Mouse (Mus musculus) thymus, postnatal 14 days (tissue): ENCODE measurements around the gene Gm21988.

Source experiments
- DNase-seq: peaks from one replicate; pipeline ENCODE4 v3.0.0; 2021

The Gm21988 gene

DNA sequence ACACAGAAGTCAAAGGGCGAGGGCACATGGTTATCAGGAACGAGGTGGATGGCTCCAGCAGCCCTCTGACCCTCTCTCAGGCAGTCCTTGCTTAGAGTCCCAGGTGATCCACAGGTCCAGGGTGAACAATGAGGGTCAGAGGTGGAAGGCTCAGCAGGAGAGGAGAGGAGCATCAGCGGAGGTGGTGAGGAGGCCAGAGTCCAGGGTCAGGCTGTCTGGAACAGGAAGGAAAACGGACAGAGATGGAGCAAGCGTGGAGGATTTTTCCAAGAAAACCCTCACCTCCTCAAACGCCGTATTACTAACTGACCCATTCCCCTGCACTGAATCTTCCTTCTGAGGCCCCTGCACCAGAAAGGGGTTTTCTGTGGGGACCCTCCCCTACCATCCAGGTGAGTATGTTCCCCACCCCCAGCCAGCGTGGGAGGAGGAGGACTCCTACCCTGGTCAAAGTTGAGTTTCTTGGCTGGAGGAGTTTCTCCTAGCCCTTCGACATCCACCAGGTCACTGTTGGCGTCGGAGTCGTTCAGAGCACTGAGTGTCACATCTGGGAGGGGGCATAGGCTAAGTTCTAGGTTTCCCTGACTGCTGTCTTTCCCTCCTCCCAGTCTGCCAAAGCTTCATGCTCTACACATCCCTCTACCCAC is 4.3 kb downstream of the Gm21988 start:
- no peak for DNase-seq

DNA sequence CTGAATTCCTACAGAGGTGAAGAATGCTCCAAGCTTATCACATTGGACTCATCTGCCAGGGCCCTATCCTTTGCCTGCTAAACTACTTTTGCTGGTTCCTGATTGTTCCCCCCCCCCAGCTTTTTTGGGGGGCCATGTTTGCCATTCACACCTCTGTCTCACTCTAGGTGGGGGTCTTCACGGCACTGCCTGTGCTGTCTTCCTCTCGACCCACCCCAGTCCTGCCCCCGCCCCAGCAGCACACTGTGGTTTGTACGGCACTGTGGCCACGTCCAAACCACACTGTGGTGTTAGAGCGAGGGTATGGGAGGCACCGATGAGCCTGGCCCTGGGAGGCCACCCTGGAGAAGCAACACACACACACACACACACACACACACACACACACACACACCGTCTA is 5.1 kb downstream of the Gm21988 start:
- no peak for DNase-seq

DNA sequence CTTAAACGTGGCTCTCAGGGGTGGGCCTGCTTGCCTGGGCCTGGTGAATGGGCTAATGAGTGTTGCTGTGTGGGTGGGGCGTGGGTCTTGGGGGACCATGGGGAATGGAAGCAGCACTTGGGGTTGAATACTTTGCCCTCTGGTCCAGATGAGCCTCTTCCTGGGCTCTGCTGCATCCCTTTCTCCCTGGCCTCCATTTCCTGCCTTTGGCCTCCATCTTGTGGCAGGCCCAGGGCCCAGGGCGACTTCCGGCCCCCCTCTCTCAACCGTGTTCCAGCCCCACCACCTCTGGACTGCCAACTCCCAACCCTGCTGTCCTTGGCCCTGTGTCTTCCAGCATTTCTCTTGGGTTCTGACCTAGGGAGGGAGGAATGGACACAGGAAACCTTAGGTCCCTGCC is 5.6 kb downstream of the Gm21988 start:
- no peak for DNase-seq

DNA sequence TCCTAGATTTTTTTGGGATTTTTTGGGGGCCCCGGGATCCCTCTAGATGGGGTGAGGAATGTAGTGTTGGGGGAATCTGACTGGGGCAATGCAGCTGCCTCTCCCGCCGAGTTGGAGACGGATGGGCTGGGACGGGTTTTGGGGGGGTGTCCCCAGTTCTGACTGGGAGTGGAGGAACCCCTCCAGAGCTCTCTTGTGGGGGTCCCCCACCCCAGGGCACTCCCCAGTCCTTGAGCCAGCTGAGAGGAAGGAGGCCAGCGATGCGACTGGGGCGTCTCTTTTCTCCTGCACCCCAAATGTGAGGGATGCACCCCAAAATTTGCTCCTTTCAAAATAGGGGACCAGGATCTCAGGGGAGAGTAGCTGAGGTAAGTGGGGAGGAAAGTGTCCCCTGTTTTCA is 6.6 kb downstream of the Gm21988 start:
- no peak for DNase-seq

DNA sequence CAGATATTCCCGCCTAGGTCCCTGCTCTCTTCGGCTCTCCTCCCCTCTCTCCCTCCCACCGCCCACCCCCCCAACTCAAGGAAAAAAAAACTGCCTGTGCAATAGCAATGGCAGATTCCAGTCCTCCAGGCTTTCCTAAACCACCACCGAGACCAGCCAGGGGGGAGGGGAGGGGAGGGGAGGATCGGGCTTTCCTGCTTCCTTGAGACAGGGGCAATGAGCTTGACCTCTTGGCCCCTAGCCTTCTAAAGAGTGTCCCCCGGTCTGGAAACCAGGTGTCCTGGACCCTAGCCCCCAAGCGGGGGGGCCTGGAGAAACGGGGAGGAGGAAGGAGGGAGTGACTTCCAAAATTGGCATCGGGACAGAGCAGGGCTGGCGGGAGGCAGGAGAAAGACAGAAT is 7.1 kb downstream of the Gm21988 start:
- DNase-seq = no peak

DNA sequence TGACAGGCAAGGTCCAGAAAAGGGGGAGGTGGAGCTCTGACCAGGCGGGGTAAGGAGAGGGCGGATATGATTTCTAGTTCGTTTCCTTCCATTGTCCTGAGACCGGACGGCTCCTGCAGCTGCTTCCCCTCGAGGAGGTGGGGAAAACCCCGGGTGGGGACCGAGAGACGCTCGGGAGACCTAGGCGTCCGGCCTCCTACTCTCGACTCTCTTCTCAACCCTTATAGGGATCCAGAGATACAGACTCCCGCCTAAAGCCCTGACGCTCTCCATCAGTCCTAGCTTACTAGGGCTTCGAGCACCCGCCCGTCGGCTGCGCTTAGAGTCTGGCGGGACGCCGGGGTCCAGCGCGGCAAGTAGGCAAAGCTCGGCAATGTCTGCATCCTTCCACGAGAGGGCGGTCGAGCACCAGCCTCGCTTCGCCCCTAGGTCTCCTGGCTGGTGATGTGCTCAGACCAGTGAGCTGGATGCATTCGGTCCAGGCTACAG is 9.3 kb downstream of the Gm21988 start:
- DNase-seq = peak; percentile 86

DNA sequence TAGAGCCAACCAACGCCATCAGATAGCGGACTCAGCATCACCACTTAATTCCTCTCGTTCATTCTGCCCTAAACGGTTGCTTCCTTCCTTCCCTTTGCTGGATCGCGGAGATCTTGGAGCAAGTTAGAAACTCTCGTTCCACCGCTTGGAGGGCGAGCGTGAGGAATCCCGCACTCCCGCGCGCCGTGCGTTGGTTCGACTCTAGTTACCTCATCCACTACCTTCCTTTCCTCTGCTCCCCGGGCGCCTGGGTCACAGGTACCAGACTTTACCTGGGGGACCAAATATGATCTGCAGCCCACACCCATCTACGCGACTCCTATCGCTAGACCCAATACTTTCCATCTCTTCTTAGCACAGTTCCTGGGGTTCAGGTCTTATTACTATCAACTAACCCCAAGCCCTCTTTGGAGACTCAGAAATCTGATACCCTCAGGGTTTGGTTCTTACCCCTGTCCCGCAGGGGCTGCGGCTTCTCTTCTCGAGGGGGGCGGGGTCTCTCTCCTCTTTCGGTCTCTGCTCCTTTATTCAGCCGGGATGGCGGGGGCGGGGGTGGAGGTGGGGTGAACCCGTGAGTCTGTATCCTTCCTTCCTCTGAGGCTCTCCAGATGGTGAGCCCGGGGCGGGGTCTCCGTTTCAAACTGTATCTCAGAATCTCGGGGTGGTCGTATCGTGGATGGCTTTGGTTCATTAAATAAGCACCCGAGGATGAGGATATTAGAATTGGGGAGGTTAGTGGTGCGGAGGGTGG is 10.2 kb downstream of the Gm21988 start, which contains the start of gene Bcl6b:
Gene Bcl6b, minus strand, starts transcription at position 539 of the 751 bp plus-strand sequence.
- peak; percentile 36 for DNase-seq

DNA sequence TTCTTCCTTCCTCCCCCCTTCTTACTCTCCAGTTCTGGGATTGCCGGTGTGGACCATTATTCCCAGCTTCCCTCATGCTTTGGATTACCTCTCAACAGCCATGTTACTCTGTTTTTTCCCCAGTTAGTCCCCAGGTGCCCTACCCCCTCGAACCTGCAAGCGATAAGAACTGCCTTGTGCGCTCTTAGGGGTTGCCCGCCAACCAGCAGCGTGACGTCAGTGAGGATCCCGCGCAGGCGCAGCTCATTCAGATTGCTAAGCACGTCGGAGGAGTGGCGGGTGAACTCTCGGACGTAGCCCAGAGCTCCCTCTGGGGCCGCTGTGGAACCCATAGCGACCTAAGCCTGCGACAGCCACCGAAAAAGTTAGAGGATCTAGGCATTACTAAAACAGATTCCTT is 10.8 kb downstream of the Gm21988 start:
- peak; percentile 87 for DNase-seq

DNA sequence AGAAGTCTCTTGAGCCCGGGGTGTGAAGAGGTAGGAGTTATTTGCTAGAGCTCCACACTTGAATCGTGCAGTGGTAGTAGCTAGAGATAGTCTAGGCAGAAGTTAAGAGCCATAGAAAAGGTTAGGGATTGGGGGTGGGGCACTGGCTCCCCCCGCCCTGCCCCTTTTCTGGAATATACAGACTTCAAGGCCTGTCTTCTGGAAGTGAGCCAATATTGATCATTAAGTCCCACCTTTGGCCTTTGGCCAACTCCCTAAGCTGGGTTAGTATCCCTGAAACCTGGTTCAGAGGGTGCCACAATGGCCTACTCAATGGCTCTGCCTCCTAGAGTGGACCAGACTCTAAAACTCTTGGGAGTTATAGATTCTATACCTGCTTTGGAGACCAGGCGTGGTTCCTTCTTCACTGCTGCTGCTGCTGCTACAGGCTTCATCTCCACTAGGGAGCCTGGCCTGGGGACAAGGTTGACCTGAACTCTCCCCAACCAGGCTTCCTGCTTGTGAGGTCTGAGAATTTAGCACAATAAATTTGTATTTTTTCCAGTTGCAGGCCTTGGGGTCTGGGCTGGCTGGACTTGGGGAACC is 11.9 kb downstream of the Gm21988 start:
- no peak for DNase-seq

DNA sequence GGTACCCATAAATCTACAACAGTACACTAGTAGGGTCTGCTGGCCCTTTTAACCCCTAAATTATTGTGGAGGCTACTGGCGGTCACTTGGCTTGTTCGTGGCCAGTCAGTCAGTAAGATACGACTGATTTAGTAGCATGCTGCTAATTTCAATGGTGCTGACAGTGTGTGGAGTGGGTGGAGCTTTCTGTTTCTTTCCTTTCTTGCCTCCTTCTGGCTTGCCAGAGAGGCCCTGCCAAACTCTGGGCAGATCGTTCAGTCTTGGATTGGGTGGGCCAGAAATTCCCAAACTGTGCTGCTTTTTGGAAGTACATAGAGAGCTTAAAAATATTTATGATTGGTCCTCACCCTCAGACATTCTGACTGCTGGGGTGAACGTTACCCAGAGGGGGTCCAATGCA is 12.5 kb downstream of the Gm21988 start:
- DNase-seq = no peak

DNA sequence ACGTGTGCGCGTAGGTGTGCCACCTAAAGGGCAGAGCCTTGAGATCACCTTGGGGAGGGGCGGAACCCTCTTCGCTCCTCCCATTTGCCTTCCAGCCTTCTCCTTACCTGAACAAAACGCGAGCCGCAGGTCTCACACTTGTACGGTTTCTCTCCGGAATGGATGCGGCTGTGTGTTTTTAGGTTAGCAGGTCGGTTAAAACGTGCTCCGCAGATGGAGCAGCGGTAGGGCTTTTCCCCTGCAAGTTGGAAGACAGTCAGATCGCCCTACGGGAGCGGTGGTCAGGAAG is 13.1 kb downstream of the Gm21988 start:
- no peak for DNase-seq

DNA sequence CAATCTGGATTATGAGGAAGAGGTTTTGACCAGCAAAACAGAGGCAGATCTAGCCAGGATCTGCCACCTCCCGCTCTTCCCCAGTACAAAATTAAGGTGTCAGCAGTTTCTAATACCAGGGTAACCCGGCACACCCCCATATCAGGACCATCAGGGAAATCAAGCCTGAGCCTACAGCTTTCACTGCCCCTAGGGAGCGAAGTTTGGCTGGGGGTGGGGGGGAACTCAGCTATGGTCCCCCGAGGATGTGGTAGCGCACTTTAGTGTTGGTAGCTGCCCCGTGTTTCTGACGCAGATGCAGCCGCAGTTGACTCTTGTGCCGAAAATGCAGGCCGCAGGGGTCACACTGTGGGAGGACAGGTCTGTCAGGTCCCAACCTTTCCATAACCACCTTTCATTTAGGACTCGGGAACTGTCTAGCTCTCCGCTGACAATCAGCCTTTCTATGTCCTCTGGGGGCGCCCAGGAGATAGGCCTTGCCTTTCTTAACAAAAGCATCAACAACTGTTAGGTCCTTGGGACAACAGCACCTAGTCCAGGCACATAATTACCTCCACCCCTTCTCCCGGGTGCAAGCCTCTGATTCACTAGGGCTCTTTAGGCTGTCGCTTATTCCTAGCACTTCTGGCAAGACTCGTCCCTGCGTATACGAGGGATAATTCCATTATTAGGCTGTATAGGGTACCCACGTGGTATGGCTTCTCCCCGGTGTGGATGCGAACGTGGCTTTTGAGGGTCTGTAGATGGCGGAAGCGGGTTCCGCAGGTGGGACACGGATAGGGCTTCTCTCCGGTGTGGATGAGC is 13.6 kb downstream of the Gm21988 start:
- DNase-seq = no peak

DNA sequence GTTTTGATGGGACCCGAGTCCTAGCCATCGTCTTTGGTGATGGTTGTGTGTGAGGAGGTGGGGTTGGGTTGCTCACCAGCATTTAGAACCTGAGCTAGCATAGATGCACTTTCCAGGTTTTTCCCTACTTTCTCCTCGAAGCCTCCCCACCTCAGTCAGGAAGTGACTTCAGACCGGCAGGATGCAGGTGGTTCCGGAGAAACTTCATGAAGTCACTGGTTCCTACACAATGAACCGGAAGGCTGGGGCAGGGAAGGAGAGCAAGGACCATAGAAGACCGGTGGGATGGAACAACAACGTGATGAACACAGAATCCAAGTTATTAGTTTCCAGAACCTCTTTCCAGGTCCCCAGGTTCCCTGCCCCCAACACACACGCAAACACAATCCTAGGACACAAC is 15.9 kb downstream of the Gm21988 start:
- DNase-seq = no peak

DNA sequence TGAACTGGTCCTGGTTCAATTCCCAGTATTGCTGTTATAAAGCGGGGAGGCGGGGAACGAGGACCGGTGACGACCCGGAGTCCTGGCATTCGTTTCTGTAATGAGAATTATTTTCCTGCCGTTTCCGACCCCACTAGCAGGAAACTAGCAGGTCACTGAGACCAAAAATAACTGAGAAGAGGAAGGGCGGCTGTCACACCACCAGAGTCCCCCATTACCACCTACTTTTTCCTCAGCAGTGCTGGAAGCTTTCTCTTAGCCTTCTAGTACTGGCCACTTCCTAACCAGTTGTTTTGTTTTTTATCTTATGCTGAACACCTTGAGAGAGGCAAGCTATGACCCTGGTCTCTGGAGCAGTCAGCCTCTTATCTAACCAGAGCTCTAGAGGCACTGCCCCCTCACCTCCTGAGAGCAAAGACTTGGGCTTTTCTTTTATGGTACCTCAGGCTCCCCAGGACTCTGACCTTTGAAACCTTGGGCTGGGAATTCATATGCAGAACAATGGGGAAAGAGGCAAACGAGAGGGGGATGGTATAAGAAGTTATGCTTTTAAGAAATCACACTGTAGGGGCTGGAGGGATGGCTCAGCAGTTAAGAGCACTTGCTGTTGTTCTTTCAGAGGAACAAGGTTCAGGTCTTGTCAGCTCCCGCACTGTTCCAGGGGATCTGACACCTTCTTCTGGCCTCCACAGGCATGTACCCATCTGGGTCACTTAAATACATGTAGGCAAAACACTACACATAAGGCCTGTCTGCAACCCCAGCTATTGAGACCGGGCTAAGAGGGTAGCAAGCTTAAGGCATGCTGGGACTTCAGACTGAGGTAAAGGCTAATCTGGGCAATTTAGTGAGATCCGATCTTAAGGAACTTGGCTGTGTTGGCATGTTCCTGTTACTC is 17.8 kb downstream of the Gm21988 start:
- DNase-seq = no peak

DNA sequence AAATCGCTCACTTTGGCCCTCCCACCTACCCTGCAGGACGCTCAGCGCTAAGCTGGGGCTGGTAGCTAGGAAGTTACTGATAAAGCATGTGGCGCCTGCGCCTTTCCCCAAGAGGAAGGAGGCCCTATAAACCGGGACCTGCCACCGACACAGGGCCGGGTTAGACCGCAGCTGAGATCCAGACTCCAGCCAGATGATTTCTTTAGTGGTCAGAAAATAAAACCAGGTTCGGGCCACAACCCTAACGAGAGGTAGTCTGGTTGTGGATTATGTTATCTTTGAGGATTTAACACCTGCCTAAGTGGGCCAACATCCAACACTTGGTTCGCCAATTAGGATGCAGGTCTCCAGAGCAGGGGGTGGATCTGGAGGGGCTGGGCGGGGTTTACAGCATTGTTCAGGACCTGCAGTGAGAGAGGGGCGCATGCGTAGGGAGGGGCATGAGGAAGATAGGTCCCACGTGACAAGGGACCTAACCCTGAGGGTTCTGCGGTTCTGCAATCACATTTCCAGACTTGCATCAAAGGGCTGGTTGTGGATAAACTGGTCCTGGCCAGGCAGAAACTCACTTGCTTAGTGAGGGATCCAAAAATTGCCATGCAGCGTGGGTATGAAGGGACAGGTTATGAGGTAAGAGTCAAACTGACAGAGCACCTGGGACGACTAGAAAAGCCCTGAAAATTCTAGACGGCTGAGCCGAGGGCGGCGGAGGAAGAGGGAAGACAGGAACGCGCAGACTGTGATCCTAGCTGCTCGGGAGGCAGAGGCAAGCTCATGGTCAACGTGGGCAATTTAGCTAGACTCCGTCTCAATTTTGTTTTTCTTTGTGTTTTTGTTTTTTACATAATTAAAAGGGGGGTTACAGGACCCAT is 18.7 kb downstream of the Gm21988 start, which contains the start of gene Slc16a13:
Gene Slc16a13, minus strand, starts transcription at position 334 of the 872 bp plus-strand sequence.
- DNase-seq = peak; percentile 93

DNA sequence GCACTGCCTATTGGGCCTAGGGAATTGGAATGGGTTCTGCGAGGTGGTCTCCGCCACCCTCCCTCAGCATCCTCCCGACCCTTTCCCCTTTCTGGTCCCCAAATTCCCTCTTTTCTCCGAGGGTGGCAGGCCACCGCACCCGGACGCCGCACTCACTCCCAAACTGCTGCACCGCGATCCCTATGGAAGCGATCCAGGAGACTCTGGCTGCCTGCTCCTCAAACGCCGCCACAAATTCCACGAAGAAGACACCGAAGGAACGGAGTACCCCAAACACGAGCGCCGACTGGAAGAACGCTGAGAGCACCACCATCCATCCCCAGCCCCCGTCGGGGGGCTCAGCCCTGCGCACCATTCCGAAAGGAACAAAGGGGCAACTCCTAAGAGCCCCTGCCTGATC is 19.3 kb downstream of the Gm21988 start:
- no peak for DNase-seq

DNA sequence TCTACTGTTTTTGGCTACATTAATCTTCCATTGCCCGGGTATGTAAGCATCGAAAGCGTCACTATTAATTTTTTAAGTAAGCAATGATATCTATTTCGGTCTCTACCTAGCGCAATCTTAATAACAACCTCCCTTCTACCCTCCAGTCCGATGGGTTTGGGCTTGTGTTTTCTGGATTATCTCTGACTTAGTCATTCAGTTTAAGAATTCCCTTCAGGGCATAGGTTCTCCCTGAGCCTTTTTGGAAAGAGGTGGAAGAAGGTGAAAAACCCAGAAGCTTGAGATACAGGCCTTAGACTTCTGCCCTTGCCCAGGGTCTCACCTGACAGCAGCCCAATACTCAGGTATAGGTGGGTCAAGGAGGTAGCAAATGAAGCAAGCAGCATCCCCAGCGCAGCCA is 19.8 kb downstream of the Gm21988 start:
- no peak for DNase-seq

DNA sequence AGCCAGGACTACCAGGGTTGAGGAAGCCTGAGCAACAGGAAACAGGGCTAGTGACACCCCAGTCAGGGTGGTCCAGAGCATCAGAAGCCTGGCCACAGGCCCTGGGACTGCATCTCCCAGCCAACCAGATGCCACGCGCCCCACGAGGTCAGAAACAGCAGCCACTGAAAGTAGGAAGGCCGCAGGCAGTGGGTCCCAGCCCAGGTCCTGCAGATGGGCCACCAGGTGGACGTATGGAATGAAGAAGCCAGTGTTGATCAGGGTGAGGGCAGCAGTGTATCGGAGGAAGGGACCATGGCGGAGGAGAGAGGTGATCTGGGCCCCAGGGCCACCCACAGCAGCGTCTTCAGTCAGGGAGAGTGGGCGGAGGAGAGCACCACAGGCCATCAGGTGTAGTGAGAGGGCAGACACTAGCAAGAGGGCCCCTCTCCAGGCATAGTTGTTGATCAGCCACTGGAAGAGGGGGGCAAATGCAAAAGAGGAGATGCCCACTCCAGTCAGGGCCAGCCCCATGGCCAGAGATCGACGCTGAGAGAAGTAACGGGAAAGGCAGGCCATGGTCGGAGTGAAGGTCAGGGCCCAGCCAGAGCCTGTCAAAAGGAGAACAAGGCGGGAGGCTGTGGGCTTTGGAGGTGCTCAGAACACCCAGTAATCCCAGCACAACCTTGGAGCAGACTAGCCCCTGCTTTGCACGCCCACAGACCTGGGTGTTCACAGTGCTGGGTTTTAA is 20.7 kb downstream of the Gm21988 start:
- DNase-seq = no peak

DNA sequence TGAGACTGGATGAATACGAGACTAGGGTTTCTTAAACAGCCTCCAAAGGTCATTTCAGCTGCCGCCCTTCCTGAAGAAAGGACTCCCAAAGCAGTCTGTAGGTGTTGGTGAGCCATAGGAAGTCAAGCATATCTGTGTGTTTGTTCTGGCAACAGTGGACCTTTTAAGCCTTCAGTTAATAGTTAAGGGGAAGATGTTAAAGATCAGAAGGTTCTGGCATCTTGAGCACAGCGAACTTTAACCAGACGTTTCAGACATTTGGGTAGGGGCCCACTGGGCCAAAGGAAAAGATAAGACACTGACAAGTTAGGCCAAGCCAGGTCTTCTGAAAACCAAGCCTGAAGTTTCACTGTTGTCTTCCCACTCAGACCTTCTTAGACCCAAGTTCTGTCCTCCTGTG is 21.6 kb downstream of the Gm21988 start:
- DNase-seq = no peak

DNA sequence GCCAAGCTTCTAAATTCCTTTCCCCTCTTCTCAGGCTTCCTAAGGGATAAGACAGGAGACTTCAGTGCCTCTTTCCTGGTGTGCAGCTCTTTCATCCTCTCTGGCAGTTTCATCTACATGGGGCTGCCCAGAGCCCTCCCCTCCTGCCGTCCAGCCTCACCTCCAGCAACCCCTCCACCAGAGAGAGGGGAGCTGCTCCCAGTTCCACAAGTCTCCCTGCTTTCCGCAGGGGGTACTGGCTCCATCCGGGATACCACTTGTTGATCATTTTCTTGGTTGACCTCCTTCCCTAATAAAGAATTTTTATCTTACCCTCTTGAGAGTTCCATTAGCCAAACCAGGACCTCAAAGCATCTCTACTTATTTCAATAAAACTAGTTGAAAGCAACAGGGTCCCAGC is 23.5 kb downstream of the Gm21988 start:
- DNase-seq = no peak

DNA sequence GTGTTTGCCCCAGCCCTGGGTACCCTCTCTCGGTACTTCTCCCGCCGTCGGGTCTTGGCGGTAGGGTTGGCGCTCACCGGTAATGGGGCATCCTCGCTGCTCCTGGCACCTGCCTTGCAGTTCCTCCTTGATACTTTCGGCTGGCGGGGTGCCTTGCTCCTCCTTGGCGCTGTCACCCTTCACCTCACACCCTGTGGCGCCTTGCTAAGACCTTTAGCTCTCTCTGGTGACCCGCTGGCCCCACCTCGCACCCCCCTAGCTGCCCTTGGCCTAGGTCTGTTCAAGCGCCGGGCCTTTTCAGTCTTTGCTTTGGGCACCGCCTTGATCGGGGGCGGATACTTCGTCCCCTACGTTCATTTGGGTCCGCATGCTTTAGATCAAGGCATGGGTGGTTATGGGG is 24.3 kb downstream of the Gm21988 start:
- no peak for DNase-seq
